Mouse (Mus musculus) urinary bladder, postnatal 25 days (tissue): Measurements from ENCODE around the gene Ubr4.
"Not testable (repeated sequence)": the region's sequence is repeated elsewhere in the genome, so short reads cannot be mapped to it uniquely, and the experiment has no call there.

Source experiments
- DNase-seq: peaks from one replicate; pipeline ENCODE4 v3.0.0; 2022; ENCODE audit warnings: low spot score

The Ubr4 gene

DNA sequence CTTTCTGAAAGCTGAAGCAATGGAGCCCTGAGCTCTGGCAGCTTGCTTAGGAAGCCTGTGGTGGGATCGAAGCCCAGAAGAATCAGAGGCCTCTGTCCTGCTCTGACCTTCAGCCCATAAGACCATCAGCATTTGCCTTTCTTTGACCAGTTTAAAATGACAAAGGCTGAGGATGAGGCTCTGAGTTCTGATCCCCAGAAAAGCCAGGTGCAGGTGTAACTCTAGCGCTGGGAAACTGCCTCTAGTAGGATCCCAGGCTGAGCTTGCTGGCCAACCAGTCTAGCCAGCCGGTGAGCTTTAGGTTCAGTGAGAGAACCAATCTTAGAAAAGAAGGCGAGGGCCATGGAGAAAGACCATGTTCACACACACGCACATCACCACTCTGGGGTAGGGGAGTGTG, 135.9 kb downstream of the Ubr4 start:
- no peak for DNase-seq

DNA sequence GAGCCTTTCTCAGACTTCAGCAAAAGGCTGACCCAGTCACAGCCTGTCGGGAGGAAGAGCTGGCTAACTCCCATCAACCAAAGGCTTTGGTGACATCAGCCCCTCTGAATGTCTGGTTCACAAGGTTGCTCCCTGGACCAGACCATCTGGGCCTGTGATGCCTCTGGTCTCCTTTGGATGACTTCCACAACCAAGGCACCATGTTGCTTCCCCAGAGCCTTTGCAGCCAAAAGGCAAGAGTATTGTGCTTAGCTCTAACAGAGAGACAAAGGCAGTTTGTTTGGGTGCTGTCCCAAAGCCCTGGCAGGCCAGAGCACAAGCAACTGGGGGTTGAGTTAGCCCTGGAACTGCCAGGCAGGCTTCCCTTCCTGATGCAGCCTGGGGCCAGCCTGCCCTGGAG, 137.5 kb downstream of the Ubr4 start:
- DNase-seq = no peak

DNA sequence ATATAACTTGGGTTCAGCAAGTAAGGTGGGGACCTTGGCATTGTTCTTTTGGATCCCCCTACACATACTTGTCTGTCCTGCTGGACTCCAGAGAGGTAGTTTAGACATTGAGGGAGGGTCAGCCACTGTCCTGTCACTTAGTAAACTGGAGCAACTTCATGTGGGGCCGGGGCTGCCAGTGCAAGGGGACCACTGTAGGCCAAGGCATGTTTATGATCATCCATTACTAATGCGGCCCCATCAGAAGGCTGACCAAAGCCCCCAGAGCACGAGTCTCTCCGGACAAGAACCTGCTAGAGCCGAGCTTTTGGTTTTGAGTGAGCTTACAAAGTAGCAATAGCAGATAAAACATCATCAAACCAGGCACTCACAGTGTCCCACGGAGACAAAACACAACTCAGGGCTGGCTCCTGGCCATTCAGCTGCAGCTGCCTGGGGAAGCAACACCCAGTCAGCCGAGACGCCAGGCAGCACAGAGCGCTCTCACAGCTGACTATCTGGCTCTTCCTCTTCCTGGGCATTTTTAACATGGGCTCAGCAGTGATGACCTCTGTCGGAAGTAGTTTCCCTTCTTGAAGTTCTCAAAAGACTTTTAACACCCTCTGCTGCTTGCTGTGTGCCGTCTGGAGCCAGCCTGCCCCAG, 138.1 kb downstream of the Ubr4 start:
- no peak for DNase-seq

DNA sequence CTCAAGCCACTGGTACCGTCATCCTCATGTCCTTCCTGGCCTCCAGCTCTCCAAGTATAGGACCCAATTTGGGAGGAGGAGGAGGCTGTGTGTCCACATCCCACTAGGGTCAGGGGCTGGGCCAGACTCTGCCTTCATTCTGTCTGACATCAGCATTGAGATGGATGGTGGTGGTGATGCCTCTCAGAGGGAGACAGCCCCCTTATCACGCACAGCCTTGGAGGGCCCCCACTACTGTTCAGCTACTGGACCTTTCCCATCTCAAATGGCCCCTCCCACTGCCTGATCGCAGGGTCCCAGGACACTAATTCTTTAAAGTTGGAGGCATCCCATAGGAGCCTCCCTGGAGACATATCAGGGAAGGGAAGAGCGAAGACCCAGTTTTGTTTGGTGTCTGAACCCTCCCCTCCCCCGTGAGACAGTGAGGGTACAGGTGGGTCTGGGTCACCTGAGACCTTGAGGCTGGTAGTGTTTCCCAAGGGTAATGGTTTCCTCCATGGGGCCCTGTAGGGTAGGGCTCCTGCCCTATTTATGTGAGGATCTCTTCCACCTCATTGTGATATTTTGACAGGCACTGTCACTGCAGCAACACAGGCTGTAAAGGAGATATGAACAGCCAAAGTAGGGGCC, 139.2 kb downstream of the Ubr4 start:
- no peak for DNase-seq

DNA sequence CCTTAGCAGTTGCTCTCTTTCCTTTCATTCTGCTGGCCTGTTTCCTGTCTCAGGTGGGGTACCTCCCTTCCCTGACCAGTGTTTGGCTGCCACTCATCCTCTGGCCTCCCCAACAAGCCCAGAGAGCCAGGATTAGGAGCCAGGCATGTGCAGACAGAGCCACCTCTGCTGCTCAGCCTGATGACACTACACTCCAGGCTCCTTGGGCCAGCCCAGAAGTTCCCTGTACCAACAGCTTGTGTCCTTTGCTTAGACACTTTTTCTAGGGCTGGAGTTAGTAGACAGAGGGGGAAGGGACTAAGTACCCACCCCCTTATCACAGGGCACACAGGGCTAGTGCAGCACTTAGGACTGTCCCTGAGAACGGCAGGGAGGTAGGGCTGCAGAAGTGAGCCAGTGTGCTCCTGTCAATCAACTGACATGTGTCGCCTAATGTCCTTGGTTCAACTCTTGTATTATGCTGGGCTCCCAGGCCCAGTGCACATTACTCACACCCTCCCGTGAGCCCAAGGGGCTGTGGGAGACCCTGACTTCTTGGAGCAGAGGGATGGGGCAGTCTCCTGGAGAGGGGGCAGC, 139.9 kb downstream of the Ubr4 start:
- no peak for DNase-seq

DNA sequence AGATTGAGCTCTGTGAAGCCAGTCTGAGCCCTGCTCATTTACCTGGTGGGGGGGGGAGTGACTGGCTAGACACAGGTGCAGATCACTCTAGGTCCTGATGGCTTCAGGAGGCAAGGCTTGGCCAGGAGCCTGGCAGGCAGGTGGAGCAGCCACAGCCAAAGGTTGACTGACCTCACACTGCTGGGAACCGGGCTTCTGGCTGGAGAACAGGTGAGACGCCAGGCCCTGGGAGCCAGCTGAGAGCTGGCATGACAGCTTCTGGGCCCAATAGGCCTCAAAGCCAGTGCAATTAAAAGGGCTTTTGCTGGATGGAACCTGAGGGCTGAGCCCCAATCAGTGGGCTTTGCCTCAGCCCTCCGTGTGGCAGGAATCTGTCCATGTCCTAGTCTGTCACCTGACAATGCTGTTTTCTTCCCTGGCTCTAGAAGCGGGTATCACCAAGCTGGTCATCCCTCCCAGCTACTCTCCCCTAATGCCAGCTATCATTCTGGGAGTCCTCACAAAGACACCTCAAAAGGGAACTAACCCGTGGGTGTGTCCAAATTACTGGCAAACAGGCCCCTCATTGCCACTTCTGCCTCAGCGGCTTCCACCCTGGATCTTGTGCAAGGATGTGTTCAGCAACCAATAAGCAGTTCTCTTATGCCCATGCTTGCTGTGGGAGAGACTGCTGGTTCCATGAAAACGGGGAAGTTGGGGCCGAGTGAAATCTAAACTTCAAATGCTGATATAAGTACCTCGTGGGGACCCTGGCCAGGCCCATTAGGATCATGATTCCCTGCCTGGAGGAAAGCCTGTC, 141.0 kb downstream of the Ubr4 start:
- DNase-seq = no peak

DNA sequence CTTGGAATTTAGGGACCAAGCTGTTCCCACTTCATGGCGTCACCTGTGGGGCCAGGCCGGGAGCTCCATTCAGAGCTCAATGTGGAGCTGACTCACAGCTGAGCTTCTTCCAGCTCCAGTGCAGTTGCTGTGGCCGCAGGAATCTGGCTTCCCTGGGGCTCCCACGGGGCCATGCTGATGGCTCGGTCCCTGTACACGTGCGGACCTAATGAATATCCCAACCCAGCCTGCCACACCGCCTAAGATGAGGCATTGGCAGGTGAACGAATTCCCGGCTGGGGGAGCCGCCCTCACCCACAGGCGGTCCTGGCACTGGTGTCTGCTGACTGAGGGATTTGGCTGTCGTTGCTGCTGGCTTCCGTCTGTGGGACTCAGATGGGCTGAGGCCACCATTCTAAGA, 148.4 kb downstream of the Ubr4 start:
- no peak for DNase-seq

DNA sequence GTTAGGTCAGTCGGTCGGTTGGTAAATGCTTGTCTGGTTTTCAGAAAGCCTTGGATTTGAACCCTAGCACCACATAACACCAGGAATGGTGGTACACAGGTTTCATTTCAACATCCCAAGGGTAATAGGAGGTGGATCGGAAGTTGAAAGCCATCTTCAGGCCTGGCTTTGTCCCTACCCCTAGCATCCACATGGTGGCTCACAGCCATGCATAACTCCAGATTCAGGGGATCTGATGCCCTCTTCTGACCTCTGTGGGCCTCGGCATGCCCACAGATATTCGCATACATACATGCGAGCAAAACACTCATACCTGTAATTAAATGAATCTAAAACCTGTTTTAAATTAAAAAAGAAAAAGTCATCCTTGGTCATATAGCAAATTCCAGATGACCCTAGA, 149.3 kb downstream of the Ubr4 start:
- DNase-seq = no peak

DNA sequence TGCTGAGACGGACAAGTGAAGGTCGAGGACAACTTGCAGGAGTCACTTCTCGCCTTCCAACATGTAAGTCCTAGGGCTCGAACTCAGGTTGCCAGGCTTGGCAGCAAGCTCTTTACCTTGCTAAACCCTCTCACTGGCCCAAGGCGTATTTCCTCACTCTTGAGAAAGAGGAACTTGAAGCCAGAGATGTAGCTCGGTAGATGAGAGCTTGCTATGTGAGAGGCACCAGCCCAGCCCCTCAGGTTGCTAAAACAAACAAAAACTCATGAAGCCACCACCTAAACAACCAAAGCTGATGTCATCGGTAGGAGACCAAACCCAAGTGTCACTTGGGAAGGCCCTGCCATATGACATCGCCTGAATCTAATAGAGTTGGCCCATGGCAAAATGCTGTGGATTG, 151.5 kb downstream of the Ubr4 start:
- DNase-seq = no peak

DNA sequence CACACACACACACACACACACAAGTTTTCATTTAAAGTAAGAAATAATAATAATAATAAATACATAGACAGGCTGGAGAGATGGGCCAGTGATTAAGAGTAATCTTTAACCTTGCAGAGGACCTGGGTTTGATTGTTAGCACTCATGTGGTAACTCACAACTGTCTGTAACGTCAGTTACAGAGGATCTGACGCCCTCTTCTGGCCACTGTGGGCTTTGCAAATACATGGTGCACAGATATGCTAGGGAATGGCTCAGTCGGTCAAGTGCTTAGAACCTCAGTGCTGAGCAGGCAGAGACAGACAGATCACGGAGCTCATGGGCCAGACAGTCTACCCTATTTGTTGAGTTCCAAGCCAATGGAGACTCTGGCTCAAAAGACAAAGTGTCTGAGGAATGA, 153.3 kb downstream of the Ubr4 start:
- no peak for DNase-seq

DNA sequence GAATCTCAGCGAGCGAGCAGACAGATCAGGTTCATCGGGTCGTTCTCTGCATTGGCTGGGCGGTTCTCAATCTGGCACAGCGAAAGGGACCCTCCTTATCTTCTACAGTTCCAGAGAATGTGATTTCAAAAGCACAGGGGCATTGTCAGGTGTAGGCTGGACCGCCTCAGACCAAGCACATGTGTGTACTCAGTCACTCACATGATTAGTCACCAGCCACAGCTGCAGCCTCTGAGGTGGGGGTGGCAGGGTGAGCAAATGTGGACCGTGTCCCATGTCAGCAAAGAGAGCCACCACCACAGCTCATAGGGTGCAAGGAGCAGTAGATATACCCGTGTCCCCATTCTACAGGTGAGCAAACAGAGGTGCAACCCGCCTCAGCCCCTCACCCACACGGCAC, 154.3 kb downstream of the Ubr4 start:
- no peak for DNase-seq

DNA sequence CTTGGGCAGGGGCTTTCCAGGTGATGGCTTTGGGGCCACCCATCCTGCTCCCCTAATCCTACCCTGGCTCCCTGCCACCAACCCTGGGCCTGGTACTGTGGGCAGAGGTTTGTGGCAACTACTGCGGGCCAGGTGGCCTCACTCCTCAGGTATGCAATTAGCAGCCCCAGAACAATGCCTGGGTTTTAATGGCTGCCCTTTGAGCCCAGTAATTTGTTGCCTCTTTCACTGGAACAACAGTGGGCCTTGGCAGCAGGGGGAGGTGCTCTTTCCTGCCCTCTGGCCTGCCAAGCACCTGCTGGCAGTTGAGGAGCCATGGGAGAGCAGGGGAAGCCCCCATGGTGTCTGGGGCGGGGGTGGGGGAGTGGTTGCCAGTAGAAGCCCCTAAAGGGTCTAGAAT, 156.7 kb downstream of the Ubr4 start:
- DNase-seq = no peak

DNA sequence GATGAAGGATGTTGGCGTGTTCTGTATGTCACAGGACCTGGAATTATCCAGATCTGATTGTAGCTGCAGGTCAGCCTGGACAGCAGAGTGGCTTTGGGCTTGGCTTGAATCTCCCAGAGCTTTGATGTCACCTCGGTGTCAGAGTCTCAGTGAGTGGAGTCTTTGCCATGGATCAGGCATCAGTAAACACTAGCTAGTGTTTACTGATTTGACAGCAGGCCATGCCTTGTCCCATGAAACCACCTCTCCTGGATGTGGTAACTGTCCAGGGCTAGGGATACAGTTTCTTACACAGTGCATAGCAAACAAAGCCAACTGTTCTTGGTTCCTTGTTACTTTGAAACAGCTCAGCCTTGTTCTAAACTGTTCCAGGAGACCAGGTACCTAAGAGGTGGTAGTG, 159.1 kb downstream of the Ubr4 start:
- DNase-seq = no peak

DNA sequence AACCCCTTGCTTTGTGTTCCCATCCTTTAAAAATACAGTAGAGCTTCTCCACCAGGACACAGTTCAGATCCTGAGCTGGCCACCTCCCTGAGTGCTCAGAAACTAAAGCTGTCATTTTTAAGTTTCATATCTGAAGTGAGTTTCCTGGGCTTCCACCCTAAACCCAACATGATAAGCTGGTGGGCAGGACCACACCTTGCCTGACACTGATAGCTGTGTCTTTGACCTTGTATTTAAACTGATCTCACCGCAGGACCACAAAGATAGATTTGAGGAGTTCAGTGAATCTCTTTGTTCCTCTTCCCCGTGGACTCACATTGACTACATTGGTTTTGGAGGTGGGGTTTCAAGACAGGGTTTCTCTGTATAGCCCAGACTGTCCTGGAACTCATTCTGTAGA, 160.6 kb downstream of the Ubr4 start:
- no peak for DNase-seq

DNA sequence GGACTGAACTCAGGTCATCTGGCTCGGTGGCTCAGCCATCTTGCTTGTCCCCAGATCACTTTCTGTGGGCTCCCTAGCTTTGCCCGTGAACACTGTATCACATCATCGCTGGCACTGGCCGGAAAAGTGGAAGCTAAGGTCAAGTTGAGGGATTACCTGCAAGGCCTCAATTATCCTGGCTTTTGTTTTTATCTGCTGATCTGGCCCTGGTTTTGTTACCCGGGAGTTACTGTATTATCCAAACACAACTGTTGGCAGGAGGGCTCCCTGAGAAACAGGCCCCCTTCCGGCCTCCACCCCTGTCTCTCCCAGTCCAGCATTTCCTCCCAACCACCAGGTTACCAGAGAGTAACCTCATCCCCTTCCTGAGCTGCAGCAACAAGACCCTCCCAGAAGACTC, 166.8 kb downstream of the Ubr4 start:
- no peak for DNase-seq

DNA sequence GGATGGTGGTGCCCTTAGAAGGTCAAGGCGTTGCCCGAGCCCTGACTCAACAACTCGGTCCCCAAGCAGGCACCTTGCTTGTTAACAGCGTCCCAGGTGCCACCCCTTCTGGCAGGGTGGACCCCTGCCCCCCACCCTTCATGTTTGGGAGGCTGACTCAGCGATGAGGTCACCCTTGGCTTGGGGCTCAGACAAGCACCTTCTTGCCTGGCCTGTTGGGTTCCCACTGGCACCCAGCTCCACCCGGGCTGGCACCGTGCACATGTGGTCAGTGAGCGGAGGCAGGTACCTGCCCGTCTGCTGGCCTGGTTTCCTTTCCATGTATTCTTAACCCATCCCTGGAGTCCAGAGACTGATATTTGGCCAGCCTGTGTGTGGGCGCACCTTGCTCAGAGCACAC, 169.5 kb downstream of the Ubr4 start:
- DNase-seq = peak; percentile 48

DNA sequence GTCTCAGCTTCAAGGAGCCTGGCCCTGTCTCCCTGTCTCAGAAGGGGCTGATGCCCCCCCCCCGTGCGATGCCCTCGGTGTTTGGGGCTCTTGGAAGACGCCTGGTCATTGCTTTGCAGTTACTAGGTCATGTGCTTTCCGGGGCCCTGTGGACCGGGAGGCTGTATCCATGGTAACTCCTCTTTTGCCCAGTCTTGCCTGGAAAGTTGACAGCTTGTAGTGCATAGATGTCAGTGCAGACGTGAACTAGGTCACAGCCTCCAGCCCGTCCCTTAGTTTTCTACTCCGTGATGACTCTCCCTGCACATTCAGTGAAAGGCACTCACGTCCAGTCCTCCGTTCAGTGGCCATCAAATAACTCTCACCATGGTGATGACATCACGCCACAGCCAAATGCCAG, 174.1 kb downstream of the Ubr4 start:
- no peak for DNase-seq

DNA sequence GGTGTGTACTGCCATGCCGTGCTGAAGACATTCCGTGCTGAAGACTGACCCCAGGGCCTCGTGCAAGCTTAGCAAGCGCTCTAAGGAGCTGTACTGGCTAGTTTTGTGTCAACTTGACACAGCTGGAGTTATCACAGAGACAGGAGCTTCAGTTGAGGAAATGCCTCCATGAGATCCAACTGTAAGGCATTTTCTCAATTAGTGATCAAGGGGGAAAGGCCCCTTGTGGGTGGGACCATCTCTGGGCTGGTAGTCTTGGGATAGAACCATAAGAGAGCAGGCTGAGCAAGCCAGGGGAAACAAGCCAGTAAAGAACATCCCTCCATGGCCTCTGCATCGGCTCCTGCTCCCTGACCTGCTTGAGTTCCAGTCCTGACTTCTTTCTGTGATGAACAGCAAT, 177.8 kb downstream of the Ubr4 start, which contains the start of gene Iffo2:
Gene Iffo2 (plus strand): TSS at position 301 of the 400 bp plus-strand sequence.
- not testable (repeated sequence) for DNase-seq

DNA sequence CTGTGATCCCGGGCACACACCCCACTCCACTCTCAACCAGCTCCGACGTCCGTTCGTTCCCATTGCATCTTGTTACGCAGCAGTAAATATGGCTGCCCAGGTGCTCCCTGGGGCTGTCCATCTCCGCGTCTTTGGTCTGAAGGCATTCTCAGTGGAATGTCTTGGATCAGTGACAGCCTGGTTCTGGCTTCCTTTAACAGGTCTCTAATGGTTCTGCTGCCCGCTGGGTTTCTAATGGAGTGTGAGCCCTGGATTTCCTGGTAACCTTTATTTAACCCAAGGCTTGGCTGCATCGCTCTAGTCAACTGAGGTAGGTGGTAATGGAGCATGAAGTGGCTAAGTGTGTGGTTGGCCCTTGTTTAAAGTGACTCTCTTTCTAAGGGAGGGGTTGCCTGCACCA, 179.7 kb downstream of the Ubr4 start:
- no peak for DNase-seq

DNA sequence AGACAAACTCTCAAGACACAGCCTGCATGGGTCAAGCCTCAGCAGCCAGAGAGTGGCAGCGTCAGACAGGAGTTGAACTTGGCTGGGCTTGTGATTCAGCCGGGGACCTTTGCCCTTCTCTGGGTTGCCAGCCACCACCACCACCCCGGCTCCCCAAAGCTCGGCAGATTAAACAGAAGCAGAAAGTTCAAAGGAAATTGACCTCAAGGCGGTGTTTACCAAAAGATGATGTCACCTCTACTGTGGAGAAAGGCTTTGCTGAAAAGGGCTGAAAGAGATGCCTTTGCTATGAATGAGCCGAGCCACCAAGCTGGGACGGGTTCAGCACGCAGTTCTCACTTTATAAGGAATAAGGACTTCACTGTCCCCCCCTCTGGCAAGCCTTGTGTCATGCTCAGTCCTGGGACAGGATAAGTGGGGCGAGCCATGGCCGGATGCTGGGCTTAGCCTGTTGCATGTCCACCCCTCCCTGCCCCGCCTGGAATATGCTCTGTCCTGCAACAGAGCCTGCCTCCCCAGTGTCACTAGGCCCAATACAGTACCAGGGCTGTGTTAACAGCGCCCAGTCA, 182.8 kb downstream of the Ubr4 start:
- DNase-seq = peak; percentile 54

DNA sequence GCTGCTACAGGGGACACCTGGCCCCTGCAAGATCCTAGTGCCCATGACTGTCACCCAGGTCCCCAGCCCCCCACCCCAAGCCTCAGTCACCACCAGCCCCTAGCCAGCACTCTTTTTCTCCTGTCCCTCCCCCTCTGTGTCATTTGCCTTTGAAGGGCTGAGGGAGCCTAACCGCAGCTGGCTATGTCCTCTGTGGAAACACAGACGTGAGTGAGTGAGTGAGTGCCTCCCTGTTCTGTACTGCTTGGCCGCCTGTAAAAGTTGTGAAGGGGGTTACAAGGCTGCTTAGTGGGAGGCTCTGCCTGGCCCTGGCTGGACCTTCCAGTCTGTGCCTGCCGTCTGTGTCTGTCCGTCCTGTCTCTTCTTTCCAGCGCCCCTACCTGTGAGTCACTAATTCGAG, 183.3 kb downstream of the Ubr4 start:
- DNase-seq = no peak

DNA sequence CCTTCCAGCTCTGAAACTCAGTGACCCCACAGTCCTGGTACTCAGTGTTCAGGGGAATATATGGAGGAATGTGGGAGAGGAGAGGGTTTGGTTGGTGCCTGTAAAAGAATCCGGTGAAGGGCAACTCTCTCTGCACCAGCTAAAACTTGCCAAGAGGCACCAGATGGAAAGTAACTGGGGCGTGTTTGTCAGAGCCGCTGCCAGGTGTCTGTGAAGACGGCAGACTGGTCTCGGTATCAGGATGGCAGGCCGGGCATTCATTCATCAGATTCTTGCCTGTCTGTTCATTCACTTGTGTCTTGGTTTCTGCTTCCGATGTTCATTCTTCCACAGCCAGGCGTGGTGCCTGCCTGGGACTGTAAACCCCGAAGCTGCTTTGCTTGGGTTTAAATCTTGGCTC, 184.3 kb downstream of the Ubr4 start:
- no peak for DNase-seq
